Mouse (Mus musculus) kidney, postnatal 0 days (tissue): ENCODE measurements around the gene Aprt. TPM values are rescaled to one million over a fixed set of nuclear protein-coding genes. Genes with fewer than 3 reads are reported as not detected.

ENCODE experiments used
- ATAC-seq: fragments of 200-750 bp; cut with Nextera tagmentation; replicated peaks from 2 replicates; pipeline ENCODE4 v1.8.0; 2017; ENCODE audit warnings: low read depth, moderate number of reproducible peaks, moderate TSS enrichment, moderate library complexity; ENCODE audit not compliant: low FRiP score
- DNase-seq: peaks from one replicate; pipeline ENCODE4 v3.0.0-alpha.2; 2016; ENCODE audit warnings: low spot score
- H3K27ac ChIP-seq: fragments of 300-500 bp; sonication (generic); 2 replicates; pipeline ENCODE4 v1.5.1; 2014; ENCODE audit warnings: mild to moderate bottlenecking
- H3K27me3 ChIP-seq: fragments of 300-500 bp; sonication (generic); 2 replicates; pipeline ENCODE4 v1.6.1; 2014; ENCODE audit warnings: low read length, mixed read lengths; ENCODE audit not compliant: insufficient read depth
- H3K36me3 ChIP-seq: fragments of 300-500 bp; sonication (generic); 2 replicates; pipeline ENCODE4 v1.6.1; 2014; ENCODE audit warnings: low read length, mixed read lengths; ENCODE audit not compliant: insufficient read depth
- H3K4me1 ChIP-seq: fragments of 300-500 bp; sonication (generic); replicated peaks from 2 replicates; pipeline ENCODE4 v1.6.1; 2014; ENCODE audit warnings: antibody characterized with exemption, low read length, mixed read lengths; ENCODE audit not compliant: insufficient read depth
- H3K4me2 ChIP-seq: fragments of 300-500 bp; sonication (generic); 2 replicates; pipeline ENCODE4 v1.6.1; 2014; ENCODE audit warnings: mild to moderate bottlenecking, low read length, moderate library complexity, mixed read lengths
- H3K4me3 ChIP-seq: fragments of 300-500 bp; sonication (generic); replicated peaks from 2 replicates; pipeline ENCODE4 v1.5.1; 2014; ENCODE audit warnings: low read depth, low read length
- H3K9ac ChIP-seq: fragments of 300-500 bp; sonication (generic); 2 replicates; pipeline ENCODE4 v1.6.1; 2014; ENCODE audit warnings: low read depth, low read length
- H3K9me3 ChIP-seq: fragments of 300-500 bp; sonication (generic); replicated peaks from 2 replicates; pipeline ENCODE4 v1.6.1; 2016; ENCODE audit warnings: low read length, inconsistent platforms, mixed read lengths
- CTCF ChIP-seq: IDR thresholded peaks from 2 replicates; pipeline ENCODE4 v1.5.1; 2016; ENCODE audit warnings: antibody characterized with exemption, low read depth, mild to moderate bottlenecking, moderate library complexity
- WGBS: fragments of 180-500 bp; shearing (Covaris S2); extraction: QIAGEN DNeasy Blood & Tissue Kit; methylation state at CpG from one replicate; pipeline ENCODE4 v1.1.7; 2014; 5-methylcytosine and 5-hydroxymethylcytosine counted together
- polyA plus RNA-seq: library from polyadenylated mRNA; unstranded; fragments of >200 nt; fragmentation: Nextera tagmentation; extraction: Ambion mirVana; gene quantifications from 2 replicates; pipeline ENCODE4 v1.2.1, GENCODE M21; 2015

Aprt gene
- polyA plus RNA-seq, 1 experiment from 2014 or later: 392 TPM

DNA sequence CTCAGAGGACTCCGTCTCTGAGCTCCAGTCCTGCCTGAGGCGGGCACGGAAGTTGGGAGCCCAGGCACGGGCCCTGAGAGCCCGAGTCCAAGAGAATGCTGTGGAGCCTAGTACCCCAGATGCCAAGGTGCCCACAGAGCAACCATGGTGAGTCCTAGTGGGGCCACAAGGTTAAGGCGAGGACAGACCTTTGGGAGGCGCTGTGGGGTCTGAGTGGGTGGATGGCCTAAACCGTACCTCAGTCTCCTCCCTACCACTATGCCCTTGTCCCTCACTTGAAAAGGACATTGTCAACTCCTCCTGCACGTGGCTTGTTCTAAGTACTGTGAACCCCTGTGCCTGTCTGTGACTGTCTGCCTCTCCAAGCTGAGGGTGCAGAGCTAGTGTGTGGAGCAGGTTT is 7.4 kb downstream of the Aprt start:
- ATAC-seq (no peak), DNase-seq (no peak)
- Histone ChIP-seq H3K9me3 (no peaks in the 10 kb centered on the region), H3K4me1 (peaks cover 16% of the 10 kb centered on the region), H3K27me3 (no peaks in the 10 kb centered on the region), H3K36me3 (peaks cover 26% of the 10 kb centered on the region), H3K4me3 (peak overlapping the region; percentile 74), H3K9ac (peak overlapping the region; percentile 86), H3K27ac (no peak overlapping the region), H3K4me2 (peak overlapping the region; percentile 92)
- 60% methylated on average over 9 of the region's 9 CpGs for WGBS
- no peak for TF ChIP-seq CTCF

GRCm38 (mm10) chr8:122568881-122569309 is 7.8 kb downstream of the Aprt start:
- Histone ChIP-seq H3K27me3 (no peaks in the 10 kb centered on the region), H3K9me3 (no peaks in the 10 kb centered on the region), H3K27ac (no peak overlapping the region), H3K36me3 (peaks cover 26% of the 10 kb centered on the region), H3K9ac (peak overlapping the region; percentile 86), H3K4me1 (peaks cover 16% of the 10 kb centered on the region), H3K4me3 (peak overlapping the region; percentile 74), H3K4me2 (peak overlapping the region; percentile 92)
- TF ChIP-seq CTCF: peak; percentile 29; the same call in 1 of the 2 replicates
- ATAC-seq (no peak), DNase-seq (no peak)
- WGBS: 11% methylated on average over 10 of the region's 10 CpGs

- Histone ChIP-seq H3K4me1 (peaks cover 16% of the 10 kb centered on the region), H3K4me3 (peak overlapping the region; percentile 74), H3K27ac (peak overlapping the region; percentile 92), H3K9me3 (no peaks in the 10 kb centered on the region), H3K36me3 (peaks cover 26% of the 10 kb centered on the region), H3K4me2 (peak overlapping the region; percentile 92), H3K27me3 (no peaks in the 10 kb centered on the region), H3K9ac (peak overlapping the region; percentile 86)
- DNase-seq (no peak), ATAC-seq (peak; percentile 40)
- TF ChIP-seq CTCF: no peak
- under 1% methylated on average over 34 of the region's 34 CpGs for WGBS
Measured at GRCm38 (mm10) chr8:122568109-122568504, 8.6 kb downstream of the Aprt start.

DNA sequence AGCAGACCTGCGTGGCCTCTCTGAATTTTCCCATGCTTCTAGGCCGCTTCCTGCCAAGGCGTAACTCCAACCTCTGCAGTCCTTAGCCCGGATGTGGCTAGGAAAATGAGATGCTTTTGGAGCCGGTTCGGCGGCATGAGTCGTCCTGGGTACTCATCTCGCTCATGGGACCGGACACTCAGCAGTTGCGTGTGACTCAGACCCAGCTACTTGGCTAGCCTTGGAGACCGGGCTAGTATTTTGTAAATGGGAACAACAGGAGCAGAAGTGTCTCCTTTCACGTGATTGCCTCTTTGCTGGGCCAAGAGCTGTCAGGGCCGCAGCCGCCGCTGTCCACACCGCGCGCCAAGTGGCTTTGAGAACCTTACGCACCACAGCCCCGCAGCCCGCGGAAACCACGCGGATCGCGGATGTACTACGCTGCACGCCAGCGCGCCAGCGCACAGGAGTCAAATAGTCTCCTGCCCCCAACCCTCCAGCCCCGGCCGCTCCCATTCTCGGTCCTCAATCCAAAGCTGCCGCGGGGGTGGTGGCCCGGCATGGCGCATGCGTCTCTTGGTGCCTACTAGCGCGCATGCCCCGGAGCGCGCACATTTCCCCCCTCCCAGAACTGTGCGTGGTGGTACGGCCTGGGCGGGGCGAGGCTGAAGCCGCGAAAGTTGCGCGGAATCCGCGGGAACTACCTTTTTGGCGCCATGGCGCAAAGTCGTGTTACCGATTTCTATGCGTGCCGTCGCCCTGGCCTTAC is 9.2 kb downstream of the Aprt start, which contains the start of gene Cdt1:
Cdt1 (plus strand) TSS at position 655 of the 748 bp plus-strand sequence.
- peak; percentile 98 for DNase-seq
- peaks cover 24% of the 10 kb centered on the region for H3K36me3 ChIP-seq
- no peaks in the 10 kb centered on the region for H3K27me3 ChIP-seq
- peaks cover 16% of the 10 kb centered on the region for H3K4me1 ChIP-seq
- no peak for TF ChIP-seq CTCF
- ATAC-seq: peak; percentile 91
- peak within 1 kb of the TSS; percentile 92 for H3K27ac ChIP-seq
- H3K9me3 ChIP-seq: no peaks in the 10 kb centered on the region
- WGBS: under 1% methylated on average over 62 of the region's 62 CpGs
- H3K4me2 ChIP-seq: peak within 1 kb of the TSS; percentile 92
- peak within 1 kb of the TSS; percentile 74 for H3K4me3 ChIP-seq
- H3K9ac ChIP-seq: peak within 1 kb of the TSS; percentile 86

GRCm38 (mm10) chr8:122566766-122567165 is 9.9 kb downstream of the Aprt start:
- Histone ChIP-seq H3K4me3 (peak overlapping the region; percentile 74; the same call in 1 of the 2 replicates), H3K27me3 (no peaks in the 10 kb centered on the region), H3K4me2 (peak overlapping the region; percentile 92), H3K9me3 (no peaks in the 10 kb centered on the region), H3K9ac (peak overlapping the region; percentile 86), H3K4me1 (peaks cover 16% of the 10 kb centered on the region), H3K36me3 (peaks cover 16% of the 10 kb centered on the region), H3K27ac (peak overlapping the region; percentile 92)
- no peak for DNase-seq
- 40% methylated on average over 6 of the region's 6 CpGs for WGBS
- ATAC-seq: no peak
- TF ChIP-seq CTCF: no peak

DNA sequence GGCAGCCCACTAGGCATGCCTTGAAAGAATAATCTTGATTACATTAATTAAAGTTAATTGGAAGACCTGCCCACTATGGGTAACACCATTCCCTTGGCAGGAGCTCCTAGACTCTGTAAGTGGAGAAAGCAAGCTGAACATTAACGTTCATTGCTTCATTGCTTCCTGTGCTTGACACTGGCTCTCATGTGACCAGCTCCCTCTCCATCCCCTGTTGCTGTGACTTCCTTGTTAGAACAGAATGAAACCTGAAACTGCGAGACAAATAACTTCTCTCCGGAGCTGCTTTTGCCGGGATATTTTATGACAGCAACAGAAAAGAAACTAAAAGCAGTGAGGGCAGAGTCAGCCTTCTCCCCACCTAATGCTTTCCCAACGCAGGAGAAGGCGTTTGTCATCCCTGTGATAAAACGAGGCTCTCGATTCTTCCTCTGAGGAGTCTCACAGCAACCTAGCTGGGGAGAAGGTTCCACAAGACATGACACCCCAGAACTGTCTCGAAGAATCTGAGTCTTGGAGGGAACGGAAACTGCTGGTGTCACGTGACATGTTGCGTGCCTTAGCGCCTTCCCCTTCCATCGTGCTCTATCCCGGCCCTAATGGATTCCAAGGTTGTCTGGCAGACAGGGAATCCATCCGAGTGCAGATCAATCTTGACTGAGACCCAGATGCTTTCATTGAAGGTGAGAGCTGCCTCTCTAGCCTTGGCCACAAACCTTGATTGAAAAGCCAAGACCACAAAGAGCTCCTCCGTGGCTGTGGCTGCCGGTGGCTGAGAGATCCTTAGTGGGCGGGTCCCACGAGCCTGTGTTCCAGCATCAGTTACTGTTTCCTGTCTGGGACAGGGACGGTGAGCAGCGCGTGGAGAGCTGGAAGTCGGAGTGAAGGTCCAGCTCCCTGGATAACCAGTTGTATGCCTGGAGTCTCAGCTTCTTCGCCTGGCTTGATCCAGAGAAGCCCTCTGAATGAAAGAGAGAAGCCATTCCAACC is 12.1 kb downstream of the Aprt start:
- no peak overlapping the region for H3K9ac ChIP-seq
- peaks cover 16% of the 10 kb centered on the region for H3K4me1 ChIP-seq
- ATAC-seq (no peak), DNase-seq (peak; percentile 64)
- H3K27ac ChIP-seq: peak overlapping the region; percentile 26; the same call in 1 of the 2 replicates
- peak overlapping the region; percentile 14; the same call in 1 of the 2 replicates for H3K4me2 ChIP-seq
- H3K27me3 ChIP-seq: no peaks in the 10 kb centered on the region
- H3K9me3 ChIP-seq: no peaks in the 10 kb centered on the region
- TF ChIP-seq CTCF: no peak
- H3K4me3 ChIP-seq: no peak overlapping the region
- 61% methylated on average over 25 of the region's 25 CpGs for WGBS
- no peaks in the 10 kb centered on the region for H3K36me3 ChIP-seq
